Mouse (Mus musculus) cerebellum, adult 9-10 months (tissue): ENCODE results near the gene Gnrhr.
A peak's percentile ranks its signal among the peaks of the same experiment; 100 is the strongest.

ENCODE experiments used
- DNase-seq: peaks from one replicate; pipeline ENCODE4 v3.0.0; 2022

Gnrhr gene

DNA sequence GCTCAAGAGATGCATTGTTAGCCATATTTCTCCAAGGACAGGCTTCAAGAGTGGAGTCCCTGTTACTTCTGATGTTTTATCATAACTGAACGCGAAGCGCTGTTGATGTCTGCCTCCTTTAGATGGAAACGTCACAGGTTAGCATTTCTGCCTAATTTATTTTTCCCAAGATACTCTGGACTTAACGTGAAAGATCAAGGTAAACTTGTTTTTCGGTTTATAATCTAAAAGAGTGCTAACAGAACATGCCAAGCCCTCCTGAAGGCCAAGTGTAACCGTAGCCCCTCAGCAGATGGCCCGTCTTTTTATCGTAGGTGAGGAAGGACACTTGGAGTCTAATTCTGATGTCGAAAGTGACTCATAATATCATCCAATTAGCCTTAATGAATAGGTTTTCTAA is at the start of gene Gnrhr:
TSS of gene Gnrhr (minus strand) at position 101 of the 400 bp plus-strand sequence.
- DNase-seq: no peak

DNA sequence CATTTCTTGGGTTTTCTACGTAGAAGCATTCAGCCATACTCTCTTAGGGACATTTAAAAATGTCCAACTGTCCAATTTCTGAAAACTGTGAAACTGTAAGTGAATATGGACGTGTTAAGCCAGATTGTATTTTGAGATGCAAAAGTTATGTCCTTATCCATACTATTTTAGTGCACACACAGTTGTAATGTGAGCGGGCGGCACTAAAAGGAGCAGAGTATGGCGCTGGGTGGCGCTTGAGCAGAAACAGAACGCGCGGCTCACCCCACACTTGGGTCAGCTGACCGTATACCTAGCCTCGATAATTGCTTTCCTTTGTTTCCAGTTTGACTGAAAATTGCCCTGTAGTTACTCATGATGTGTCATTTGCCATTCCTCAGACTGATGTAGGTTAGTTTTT is 48.9 kb upstream of the Gnrhr start:
- no peak for DNase-seq

DNA sequence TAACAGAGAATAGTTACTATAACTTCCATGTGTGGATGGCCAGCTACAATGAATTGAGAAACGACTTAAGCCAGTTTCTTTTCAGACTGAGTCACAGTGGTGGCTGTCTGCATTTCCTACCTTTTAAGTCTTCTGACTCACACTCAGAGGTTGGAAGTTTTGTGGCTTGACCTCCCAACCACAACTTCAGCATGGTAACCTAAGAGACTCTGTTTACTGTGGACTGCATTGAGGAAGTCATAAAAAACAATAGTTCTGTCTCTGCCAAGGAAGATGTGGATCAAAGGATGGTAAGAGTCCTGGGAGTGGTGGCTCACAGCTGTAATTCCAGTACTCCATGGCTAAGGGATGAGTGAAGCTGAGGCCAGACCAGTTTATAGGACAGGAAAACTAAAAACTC is 47.2 kb upstream of the Gnrhr start:
- DNase-seq: no peak

DNA sequence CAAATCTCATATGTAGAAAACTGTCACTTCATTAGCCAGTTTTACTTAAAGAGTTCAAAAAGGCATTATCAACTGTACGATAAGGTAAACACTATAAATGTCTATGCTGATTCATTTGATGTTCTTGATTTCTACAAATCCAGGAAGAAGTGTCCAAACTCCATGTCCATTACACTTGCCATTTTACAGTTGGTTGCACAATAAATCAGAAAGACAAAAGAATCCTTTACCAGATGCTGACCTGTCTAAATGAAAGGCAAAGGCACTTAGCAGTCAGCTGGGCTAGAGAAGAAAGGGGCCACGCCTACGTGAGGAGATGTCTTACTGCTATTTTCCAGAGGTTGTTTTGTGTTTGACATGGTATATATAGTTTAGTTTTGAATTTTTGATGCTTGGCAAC is 46.6 kb upstream of the Gnrhr start:
- no peak for DNase-seq

DNA sequence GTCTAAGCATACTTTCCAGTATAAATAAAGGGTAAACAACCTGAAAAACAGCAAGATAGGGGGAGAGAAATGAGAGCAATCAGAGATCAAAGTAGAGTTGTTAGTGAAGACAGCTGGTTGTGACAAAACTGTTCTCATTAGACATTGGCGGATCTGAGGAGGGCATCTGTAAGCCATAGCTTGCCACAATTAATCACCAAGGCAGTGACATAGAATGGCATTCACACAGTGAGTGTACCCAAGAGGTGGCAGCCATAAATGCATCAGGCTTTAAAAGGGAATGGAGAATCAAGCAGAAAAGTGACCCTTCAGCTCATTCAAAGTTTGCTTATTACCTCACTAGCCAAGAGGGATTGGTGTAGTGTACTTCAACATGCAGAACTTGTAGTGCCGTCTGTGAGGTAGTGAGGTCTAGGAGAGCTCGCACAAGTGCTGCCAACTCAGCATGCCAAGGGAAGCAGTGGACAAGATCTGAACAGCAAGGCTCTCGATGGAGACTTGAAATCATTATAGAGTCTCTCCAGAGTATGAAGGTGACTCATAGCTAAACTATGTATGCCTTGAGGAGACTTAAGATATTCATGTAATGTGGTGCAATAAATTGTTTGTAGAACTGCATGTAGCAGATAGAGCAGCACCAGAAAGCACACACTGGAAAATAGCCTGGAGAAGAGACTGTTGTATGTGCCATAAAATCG is 29.6 kb upstream of the Gnrhr start:
- DNase-seq: no peak

DNA sequence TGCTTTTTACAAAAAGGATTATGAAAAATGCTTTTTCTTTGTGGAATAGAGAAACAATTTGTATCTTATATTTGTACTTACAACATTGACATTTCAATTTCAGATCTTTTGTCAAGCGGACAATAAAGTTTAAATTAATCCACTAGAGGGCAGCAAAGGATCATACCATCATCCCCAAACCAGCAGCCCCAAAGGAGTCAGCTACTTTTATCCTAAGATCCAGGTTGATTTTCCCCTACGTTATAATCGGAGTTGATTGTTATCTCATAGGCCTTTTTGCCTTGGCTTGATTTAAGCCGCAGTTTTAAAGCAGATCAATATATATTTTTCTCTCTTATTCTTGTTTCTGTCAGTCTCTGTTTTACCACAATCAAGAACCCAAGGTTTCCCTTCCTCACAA is 6.3 kb downstream of the Gnrhr start:
- DNase-seq: peak; percentile 67

DNA sequence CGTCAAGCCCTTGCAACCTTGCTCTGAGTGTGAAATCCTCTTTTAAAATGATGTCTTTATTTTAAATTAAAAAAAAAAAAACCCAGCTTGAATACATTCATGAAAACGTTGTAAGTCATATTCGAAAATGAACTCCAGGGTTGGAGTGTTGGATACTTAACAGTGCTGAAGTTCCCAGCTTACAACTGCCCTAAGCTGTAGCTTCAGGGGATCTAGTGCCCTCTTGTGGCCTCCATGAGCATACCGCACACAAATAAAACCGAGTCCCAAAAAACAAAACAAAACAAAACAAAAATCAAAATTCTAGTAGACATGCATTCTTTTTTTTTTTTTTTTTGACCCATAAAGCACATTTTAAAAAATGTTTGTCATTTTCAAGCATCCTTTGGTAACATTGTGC is 6.9 kb downstream of the Gnrhr start:
- no peak for DNase-seq

DNA sequence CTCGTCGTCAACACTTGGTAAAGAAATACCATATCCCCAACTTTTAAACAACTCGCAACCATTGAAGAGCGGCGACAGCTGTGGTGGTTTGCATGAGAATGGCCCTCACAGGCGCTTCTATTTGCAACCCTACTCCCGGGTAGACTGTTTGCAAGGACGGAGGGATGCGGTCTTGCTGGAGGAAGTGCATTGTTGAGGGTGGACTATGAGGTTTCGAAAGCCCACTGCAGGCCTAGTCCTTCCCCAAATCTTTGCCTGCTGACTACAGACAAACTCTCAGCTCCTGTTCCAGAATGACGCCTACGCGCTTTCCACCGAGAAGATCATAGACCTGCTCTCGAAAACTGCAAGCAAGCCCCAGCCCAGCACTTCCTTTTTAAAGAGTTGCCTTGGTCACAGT is 7.4 kb downstream of the Gnrhr start:
- DNase-seq: no peak

DNA sequence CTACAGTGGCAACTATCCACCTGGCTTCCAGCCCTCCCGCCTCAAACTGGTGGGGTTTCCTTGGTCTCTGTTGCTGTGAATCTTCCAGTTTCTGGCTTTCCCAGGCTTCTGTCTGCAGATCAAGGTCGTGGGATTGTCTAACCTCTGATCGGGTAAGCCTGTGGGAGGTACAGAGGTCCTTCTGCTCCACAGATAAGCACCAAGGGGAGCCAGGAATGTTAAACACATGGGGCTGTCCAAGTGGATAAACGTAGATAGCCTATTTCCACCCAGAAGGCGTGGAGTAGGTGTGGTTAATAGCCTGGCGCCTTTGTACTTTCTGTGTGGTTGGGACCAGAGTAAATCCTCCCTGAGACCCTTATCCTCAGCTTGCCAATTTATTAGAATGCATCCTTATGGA is 10.3 kb downstream of the Gnrhr start:
- DNase-seq: no peak

DNA sequence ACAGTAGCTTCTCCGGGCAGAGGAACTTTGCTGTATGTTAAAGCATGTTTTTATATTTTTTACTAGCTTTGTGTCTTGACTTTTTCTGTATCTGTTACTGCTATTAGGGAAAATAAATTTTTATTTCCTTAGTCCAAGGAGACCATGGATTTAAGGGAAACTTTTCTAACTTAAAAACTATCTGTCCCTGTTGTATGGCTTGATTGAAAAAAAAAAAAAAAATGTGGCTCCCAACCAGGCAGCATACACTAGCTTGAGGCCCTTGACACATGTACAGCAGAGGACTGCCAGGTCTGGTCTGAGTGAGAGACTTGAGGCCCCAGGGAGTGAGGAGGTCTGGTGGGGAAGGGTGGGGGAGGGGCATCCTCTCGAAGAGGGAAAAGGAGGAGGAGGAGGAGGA is 23.9 kb downstream of the Gnrhr start:
- DNase-seq: no peak

DNA sequence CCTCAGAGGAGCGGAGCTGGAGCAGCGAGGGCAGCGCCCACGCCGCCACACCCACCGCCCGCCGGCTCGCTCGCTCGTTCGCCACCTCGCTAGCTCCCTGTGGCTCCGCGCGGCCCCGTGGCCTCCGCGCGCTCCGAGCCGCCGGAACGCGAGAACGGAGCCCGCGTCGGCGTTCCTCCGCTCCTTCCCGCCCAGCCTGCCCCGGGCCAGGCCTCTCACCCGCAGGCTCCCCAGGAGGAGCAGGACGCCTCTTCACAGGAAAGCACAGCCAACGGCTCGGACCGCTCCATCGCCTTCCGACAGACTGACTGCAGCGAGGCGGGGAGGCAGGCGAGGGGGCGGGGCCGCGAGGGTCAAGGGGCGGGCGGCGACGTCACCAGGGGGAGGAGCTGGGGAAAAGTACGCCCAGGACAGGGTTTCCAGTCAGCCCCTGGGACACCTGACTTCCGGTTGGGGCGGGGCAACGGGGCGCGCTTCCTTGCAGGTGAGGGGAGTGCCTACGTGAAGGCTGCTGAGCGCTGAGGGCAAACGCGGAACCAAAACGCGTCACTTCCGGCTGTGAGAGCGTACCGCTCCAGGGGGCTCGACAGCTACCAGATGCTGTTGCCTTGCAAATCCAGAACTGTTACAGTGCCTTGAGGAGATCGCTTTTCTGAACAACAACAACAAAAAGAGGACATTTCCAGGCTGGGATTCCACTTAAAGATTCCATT is 25.1 kb downstream of the Gnrhr start, which contains the start of gene Uba6:
TSS of gene Uba6 (minus strand) at position 355 of the 713 bp plus-strand sequence.
- peak; percentile 100 for DNase-seq

DNA sequence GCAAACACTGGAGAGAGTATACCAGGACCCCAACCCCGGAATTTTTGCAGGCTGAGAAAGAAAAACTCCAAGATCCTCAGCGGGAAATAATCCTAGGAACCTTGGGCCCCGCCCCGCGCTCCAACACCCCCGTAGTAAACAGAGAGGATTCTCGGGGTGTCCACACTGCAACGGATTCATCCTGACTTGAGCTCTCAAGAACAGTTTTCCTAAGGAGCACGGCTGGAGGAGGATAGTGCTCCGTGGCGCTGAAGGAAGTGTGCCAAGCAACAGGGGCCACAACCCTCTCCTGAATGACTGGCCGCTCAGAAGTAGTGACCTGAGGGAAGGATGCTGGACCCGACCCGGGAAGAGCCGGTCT is 25.6 kb downstream of the Gnrhr start:
- DNase-seq: peak; percentile 73
